Mouse (Mus musculus) stomach, embryonic 14.5 days (tissue): Measurements from ENCODE around the gene Igbp1b. TPM values are rescaled to one million over a fixed set of nuclear protein-coding genes. Genes with fewer than 3 reads are reported as not detected.

Experiments
- polyA plus RNA-seq: library from polyadenylated mRNA; unstranded; fragments of >200 nt; fragmentation: Nextera tagmentation; extraction: Ambion mirVana; gene quantifications from 2 replicates; pipeline ENCODE4 v1.2.1, GENCODE M21; 2014

Igbp1b gene
- polyA plus RNA-seq, 1 experiment from 2014 or later: not detected

Other genes starting within 250 kb of the Igbp1b start
- 5.4 and 6.8 TPM in 2 replicates for gene Lmo3, start 76.6 kb downstream of the Igbp1b start, polyA plus RNA-seq